Mouse (Mus musculus): ENCODE data around the gene Cybrd1. TPM values are rescaled to one million over a fixed set of nuclear protein-coding genes. Genes with fewer than 3 reads are reported as not detected.

Gene Cybrd1
- total RNA-seq (2015) = 0.05 TPM in 1 of 2 replicates, not detected in the other
- total RNA-seq (2017) = 0.08 TPM in 1 of 2 replicates, not detected in the other

- peak; percentile 54 for ATAC-seq (replicated peaks; ENCODE audit: poor library complexity)
These were observed at the start of gene Cybrd1 for GRCm38 (mm10) chr2:71117797-71118708. TSS of gene Cybrd1 (plus strand) at chr2:71117923.

DNA sequence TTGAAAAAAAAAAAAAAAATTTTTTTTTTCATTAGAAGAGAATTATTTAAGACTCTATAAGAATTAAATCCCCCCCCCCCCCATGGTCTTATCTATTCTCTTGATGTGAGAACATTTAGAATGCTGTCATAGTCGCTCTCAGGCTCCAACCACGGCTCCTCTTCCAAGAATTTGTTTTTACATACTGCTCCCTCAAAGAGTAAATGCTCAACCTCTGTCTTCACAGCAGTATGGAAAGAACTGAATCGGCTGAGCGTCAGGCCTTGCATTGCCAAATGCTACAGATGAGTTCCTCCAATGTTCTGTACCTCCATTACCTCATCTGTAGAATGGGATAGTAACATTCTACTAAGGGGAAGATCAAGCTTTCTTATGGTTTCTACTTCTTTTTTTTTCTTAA, 46.1 kb upstream of the Cybrd1 start:
- ATAC-seq (replicated peaks; ENCODE audit: poor library complexity) = no peak

DNA sequence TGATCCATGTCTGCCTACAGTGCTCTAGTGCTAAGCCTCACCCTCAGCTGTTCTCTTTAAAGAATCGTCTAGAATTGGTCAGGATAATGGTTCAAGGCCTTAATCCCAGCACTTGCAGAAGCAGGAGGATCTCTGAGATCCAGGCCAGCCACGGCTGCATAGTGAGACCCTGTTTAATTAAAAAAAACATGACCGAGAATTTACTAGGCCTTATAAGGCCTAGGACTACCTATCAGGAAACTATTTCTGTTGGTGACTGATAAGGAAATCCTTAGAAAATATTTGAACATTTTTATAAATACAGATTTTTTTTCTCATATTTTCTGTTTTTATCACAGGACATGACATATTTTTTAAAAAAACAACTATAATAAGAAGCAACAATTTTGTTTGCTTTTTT, 44.4 kb upstream of the Cybrd1 start:
- no peak for ATAC-seq (replicated peaks; ENCODE audit: poor library complexity)

- peak; percentile 93 for ATAC-seq (replicated peaks; ENCODE audit: poor library complexity)
These were observed 43.9 kb upstream of the Cybrd1 start for GRCm38 (mm10) chr2:71073828-71074227.

DNA sequence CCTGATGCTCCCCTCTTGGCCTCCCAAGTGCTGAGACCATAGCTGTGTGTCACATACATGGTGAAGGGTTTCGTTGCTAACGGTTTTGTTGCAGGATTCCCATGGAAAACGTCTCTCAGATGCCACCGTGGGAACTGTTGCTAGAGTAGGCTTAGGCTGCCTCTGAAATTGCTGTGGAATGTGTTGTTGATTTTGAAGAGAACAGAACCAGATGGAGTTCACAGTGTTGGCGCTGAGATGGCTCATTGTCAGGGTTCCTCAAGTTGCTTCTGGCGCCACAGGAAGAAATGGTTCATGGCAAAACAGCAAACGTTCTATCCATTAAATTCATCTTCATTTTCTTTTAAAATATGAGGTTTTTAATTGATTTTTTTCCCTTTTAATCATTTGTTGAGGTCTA, 35.3 kb upstream of the Cybrd1 start:
- no peak for ATAC-seq (replicated peaks; ENCODE audit: poor library complexity)

DNA sequence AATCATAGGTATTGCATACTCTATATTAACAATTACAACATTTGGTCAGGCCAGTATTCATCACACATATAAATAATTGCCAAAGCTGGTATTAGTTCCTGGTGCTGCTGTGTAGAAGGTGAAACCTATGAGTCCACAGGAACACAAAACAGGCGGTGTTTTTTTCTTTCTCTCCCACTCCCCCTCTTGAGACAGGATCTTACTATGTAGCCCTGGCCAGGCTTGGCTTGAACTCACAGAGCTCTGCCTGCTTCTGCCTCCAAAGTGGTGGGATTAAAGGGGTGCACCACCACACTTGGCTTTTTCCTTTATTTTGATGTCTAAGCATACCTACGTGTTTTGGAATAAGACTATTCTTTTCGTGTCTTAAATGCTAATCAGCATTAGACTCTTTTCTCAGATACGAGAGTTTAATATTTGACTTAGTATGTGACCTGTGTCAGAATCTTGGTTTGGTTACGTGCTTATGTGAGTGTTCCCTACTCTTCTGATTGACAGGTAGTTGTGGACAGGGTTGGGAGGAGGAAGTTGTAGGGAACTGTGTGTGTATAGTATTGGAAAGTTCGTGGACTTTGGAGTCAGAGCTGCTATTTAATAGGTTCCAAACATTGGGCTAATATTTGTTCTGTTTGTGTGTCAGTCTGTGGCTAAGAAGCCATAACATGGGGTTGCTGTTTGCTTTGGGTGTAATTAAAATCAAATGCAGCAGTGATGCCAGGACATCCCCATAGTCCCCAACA, 34.1 kb upstream of the Cybrd1 start:
- ATAC-seq (replicated peaks; ENCODE audit: poor library complexity) = no peak

- no peak for ATAC-seq (replicated peaks; ENCODE audit: poor library complexity)
These were observed 28.0 kb upstream of the Cybrd1 start for GRCm38 (mm10) chr2:71089766-71090165.

GRCm38 (mm10) chr2:71090660-71091445, 26.9 kb upstream of the Cybrd1 start:
- peak; percentile 75 for ATAC-seq (replicated peaks; ENCODE audit: poor library complexity)

DNA sequence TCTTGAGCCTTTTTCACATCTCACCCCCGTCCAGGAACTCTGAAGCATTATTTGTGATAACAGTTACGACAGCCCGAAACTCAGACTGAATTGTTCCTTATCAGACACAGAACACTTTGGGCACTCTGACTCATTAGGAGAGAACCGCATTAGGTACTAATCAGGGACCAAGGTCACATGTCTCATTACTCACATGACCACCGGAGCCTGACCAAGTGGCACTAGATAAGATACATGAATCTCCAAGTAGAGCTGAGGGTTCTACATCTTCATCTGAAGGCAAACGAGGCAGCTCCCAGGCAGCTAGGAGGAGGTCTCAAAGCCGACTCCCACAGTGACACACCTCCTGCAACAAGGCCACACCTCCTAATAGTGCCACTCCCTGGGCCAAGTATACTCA, 21.6 kb upstream of the Cybrd1 start:
- ATAC-seq (replicated peaks; ENCODE audit: poor library complexity) = peak; percentile 93

DNA sequence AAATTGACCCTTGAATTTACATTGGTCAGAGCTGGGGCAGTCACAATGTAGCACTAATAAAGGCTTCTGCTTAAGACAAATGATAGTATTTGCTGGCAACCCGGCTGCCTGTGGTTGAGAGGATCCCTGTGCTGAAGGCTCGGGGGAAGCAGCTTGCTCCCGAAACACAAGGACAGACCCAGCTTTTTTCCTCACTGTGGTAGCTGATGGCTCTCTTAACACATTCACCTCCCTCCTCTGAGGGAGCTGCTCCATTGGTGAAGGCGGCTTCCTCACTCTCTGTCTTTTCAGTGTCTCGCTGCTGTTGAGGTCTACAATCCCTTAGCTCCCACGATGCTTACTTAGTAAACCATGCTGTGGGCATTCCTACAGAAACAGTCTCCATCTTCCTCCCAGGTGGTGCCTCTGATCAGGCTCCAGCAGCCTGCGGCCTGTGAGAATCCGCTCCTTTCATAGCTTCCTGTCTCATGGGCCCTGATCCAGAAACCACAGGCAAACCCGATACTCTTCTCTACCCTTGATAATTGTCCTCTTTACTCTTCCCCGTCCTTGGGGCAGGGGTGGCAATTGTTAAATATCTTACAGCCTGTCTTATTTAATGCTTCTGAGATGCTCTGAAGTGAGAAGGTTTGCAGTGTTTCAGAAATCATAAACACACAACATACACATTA, 15.0 kb upstream of the Cybrd1 start:
- peak; percentile 53; the same call in 1 of the 2 replicates for ATAC-seq (replicated peaks; ENCODE audit: poor library complexity)

GRCm38 (mm10) chr2:71103292-71103680, 14.4 kb upstream of the Cybrd1 start:
- peak; percentile 77 for ATAC-seq (replicated peaks; ENCODE audit: poor library complexity)

DNA sequence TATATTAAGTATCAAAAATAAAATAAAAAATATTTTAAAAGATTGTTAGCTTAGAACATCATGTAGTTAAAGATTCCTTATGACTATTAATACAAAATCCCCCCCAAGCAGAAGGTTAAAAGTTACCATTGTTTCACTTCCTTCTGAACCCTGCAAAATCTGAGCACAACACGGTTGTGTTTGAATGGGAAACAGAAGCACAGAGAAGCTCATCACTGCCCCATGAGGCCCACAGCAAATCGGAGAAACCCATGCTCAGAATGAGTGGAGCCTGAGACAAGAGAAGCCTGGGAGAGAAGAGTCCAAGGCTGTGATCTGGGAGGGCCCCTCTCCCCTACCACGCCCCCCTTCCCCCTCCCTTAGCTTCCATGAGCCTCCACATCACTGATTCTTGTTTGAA, 13.0 kb upstream of the Cybrd1 start:
- no peak for ATAC-seq (replicated peaks; ENCODE audit: poor library complexity)

- 0 out of 2 replicates have a peak, but pooled peaks have one; percentile 22 for ATAC-seq (replicated peaks; ENCODE audit: poor library complexity)
These were observed 12.1 kb upstream of the Cybrd1 start for GRCm38 (mm10) chr2:71105469-71106215.

DNA sequence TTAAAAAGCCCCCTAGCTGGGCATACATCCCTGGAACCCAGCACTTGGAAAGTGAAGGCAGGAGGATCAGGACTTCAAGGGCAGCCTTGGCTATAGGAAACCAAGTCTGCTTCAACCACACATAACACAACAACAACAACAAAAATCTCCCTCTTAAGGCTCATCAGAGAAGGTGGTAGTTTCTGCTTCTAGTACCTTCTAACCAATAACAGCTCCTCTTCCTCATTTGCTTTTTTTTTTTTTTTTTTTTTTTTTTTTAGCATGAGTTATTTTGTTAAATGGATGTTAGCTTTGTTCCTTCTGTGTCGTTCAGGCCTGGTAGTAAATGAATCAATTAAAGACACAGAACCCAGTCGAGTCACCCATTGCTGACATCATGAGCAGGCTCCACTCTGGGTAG, 10.5 kb upstream of the Cybrd1 start:
- ATAC-seq (replicated peaks; ENCODE audit: poor library complexity) = no peak

GRCm38 (mm10) chr2:71108541-71108940, 9.2 kb upstream of the Cybrd1 start:
- no peak for ATAC-seq (replicated peaks; ENCODE audit: poor library complexity)

GRCm38 (mm10) chr2:71113489-71114171, 4.1 kb upstream of the Cybrd1 start:
- no peak for ATAC-seq (replicated peaks; ENCODE audit: poor library complexity)

- no peak for ATAC-seq (replicated peaks; ENCODE audit: poor library complexity)
These were observed 1.6 kb upstream of the Cybrd1 start for GRCm38 (mm10) chr2:71116151-71116550.

DNA sequence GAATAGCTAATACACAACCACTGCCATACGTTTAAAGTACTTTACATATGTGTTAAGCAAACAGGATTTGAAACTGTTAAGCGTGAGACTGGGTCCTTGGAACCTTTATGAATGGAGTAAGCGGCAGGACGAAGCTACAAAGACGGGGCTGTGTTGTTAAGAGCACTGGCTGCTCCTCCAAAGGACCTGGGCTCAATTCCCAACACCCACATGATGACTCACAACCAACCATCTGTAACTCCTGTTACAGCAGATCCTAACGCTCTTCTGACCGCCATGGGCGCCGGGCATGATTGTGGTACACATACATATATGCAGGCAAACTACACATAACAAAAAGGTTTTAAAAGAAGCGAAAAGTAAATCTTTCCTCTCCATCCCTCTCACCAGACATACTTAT, 3.1 kb downstream of the Cybrd1 start:
- ATAC-seq (replicated peaks; ENCODE audit: poor library complexity) = no peak

GRCm38 (mm10) chr2:71121406-71121805, 3.7 kb downstream of the Cybrd1 start:
- no peak for ATAC-seq (replicated peaks; ENCODE audit: poor library complexity)
